Mouse (Mus musculus) limb, embryonic 13.5 days (tissue): ENCODE measurements at regions not wholly inside any gene's neighbourhood (a gene's known extent, or its start where the extent isn't known, plus 50 kb on each side); places are given as distances from the start of the nearest gene placed in this dataset.

Source experiments
- ATAC-seq: fragments of 200-750 bp; cut with Nextera tagmentation; 2 replicates; pipeline ENCODE4 v1.8.0; 2017; ENCODE audit warnings: low read depth, moderate number of reproducible peaks, moderate TSS enrichment; ENCODE audit not compliant: low FRiP score
- H3K27ac ChIP-seq: fragments of 300-500 bp; sonication (generic); 2 replicates; pipeline ENCODE4 v1.5.1; 2015; ENCODE audit warnings: inconsistent platforms, mild to moderate bottlenecking, moderate library complexity
- H3K27me3 ChIP-seq: fragments of 300-500 bp; sonication (generic); 2 replicates; pipeline ENCODE4 v1.6.1; 2015; ENCODE audit warnings: mild to moderate bottlenecking, inconsistent platforms
- H3K36me3 ChIP-seq: fragments of 300-500 bp; sonication (generic); 2 replicates; pipeline ENCODE4 v1.6.1; 2015; ENCODE audit warnings: inconsistent platforms, mild to moderate bottlenecking, moderate library complexity
- H3K4me1 ChIP-seq: fragments of 300-500 bp; sonication (generic); 2 replicates; pipeline ENCODE4 v1.6.1; 2015; ENCODE audit warnings: inconsistent platforms
- H3K4me2 ChIP-seq: fragments of 300-500 bp; sonication (generic); replicated peaks from 2 replicates; pipeline ENCODE4 v1.6.1; 2015; ENCODE audit warnings: inconsistent platforms, mild to moderate bottlenecking, moderate library complexity
- H3K4me3 ChIP-seq: fragments of 300-500 bp; sonication (generic); 2 replicates; pipeline ENCODE4 v1.5.1; 2015; ENCODE audit warnings: moderate library complexity, mild to moderate bottlenecking, inconsistent platforms
- H3K9ac ChIP-seq: fragments of 300-500 bp; sonication (generic); 2 replicates; pipeline ENCODE4 v1.6.1; 2015; ENCODE audit warnings: mild to moderate bottlenecking, inconsistent platforms
- H3K9me3 ChIP-seq: fragments of 300-500 bp; sonication (generic); 2 replicates; pipeline ENCODE4 v1.6.1; 2016; ENCODE audit warnings: inconsistent platforms
- WGBS: fragments of 180-500 bp; shearing (Covaris S2); methylation state at CpG from one replicate; pipeline ENCODE4 v1.1.7; 2015; 5-methylcytosine and 5-hydroxymethylcytosine counted together

DNA sequence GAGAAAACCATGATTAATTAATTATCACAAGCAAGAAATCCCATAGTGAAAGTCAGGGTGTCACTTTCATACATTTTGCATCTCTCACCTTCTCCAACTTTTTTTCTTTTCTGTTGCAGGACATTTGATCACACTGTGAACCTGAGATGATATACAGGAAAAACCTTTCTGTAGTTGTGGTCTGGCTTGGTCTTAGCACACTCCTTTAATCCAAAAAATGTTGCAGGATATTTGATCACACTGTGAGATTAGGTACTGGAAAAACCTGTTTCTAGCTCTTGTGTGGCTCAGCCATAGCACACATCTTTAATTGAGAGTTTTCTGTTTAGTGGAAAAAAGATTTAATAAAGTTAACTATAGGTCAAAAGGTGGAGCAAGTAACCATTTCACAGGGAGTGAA is 645.6 kb upstream of the Zfp804a start:
- Histone ChIP-seq H3K36me3 (no peaks in the 10 kb centered on the region), H3K27me3 (no peaks in the 10 kb centered on the region), H3K9me3 (no peaks in the 10 kb centered on the region), H3K4me3 (no peak overlapping the region), H3K4me1 (no peaks in the 10 kb centered on the region), H3K9ac (no peak overlapping the region), H3K4me2 (no peak overlapping the region), H3K27ac (no peak overlapping the region)
- no peak for ATAC-seq

- Histone ChIP-seq H3K9ac (no peak overlapping the region), H3K4me1 (no peaks in the 10 kb centered on the region), H3K4me3 (no peak overlapping the region), H3K36me3 (no peaks in the 10 kb centered on the region), H3K27ac (no peak overlapping the region; the same call in 1 of the 2 replicates), H3K9me3 (no peaks in the 10 kb centered on the region), H3K27me3 (no peaks in the 10 kb centered on the region), H3K4me2 (0 out of 2 replicates have a peak overlapping the region, but pooled peaks have one; percentile 16)
- ATAC-seq: peak; percentile 85
- 20% methylated on average over 3 of the region's 3 CpGs for WGBS
These were observed 641.3 kb upstream of the Zfp804a start for GRCm38 (mm10) chr2:81411751-81412150.

- no peak overlapping the region for H3K4me2 ChIP-seq
- H3K4me1 ChIP-seq: no peaks in the 10 kb centered on the region
- no peaks in the 10 kb centered on the region for H3K9me3 ChIP-seq
- H3K27ac ChIP-seq: no peak overlapping the region
- no peaks in the 10 kb centered on the region for H3K36me3 ChIP-seq
- no peak overlapping the region for H3K9ac ChIP-seq
- ATAC-seq: no peak
- H3K27me3 ChIP-seq: no peaks in the 10 kb centered on the region
- 96% methylated on average over 4 of the region's 4 CpGs for WGBS
- no peak overlapping the region for H3K4me3 ChIP-seq
These were observed 621.6 kb upstream of the Zfp804a start for GRCm38 (mm10) chr2:81431411-81431810.

GRCm38 (mm10) chr2:81439082-81439481 is 613.9 kb upstream of the Zfp804a start:
- WGBS: 84% methylated on average over 11 of the region's 11 CpGs
- ATAC-seq: no peak

DNA sequence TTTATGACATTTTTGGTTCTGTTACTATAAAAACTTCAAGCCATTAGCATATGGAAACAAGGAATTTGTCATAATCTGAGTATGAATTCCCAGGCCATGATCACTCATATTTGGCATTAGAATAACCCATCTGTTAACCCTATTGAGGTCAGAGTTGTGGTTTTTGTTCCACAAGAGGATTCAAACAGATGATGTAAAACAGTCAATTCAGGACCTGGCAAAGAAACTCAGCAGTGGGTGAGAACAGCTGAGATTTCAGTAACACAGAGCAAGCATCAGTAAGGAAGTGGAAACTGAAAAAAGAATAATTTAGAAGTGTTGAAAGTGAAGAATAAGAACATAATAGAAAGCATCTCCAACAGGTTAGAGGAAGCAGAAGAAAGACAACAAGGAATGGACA is 612.1 kb upstream of the Zfp804a start:
- Histone ChIP-seq H3K9ac (no peak overlapping the region), H3K27me3 (no peaks in the 10 kb centered on the region), H3K4me2 (no peak overlapping the region), H3K9me3 (no peaks in the 10 kb centered on the region), H3K4me3 (no peak overlapping the region), H3K36me3 (no peaks in the 10 kb centered on the region), H3K27ac (no peak overlapping the region), H3K4me1 (no peaks in the 10 kb centered on the region)
- no peak for ATAC-seq

More at GRCm38 (mm10) chr2:81439082-81439481, 613.9 kb upstream of the Zfp804a start:
- H3K4me2 ChIP-seq: no peak overlapping the region
- H3K4me1 ChIP-seq: no peaks in the 10 kb centered on the region
- no peak overlapping the region for H3K27ac ChIP-seq
- H3K4me3 ChIP-seq: no peak overlapping the region
- H3K36me3 ChIP-seq: no peaks in the 10 kb centered on the region
- H3K27me3 ChIP-seq: no peaks in the 10 kb centered on the region
- H3K9me3 ChIP-seq: no peaks in the 10 kb centered on the region
- H3K9ac ChIP-seq: no peak overlapping the region

GRCm38 (mm10) chr2:81450514-81450913 is 602.5 kb upstream of the Zfp804a start:
- H3K4me2 ChIP-seq: no peak overlapping the region
- H3K4me3 ChIP-seq: no peak overlapping the region
- no peak for ATAC-seq
- H3K36me3 ChIP-seq: no peaks in the 10 kb centered on the region
- no peak overlapping the region for H3K27ac ChIP-seq
- no peaks in the 10 kb centered on the region for H3K9me3 ChIP-seq
- H3K4me1 ChIP-seq: no peaks in the 10 kb centered on the region
- H3K9ac ChIP-seq: no peak overlapping the region
- no peaks in the 10 kb centered on the region for H3K27me3 ChIP-seq
- WGBS: 83% methylated on average over 1 of the region's 1 CpGs

- Histone ChIP-seq H3K36me3 (no peaks in the 10 kb centered on the region), H3K4me1 (no peaks in the 10 kb centered on the region), H3K9ac (no peak overlapping the region), H3K4me3 (no peak overlapping the region), H3K27me3 (no peaks in the 10 kb centered on the region), H3K9me3 (no peaks in the 10 kb centered on the region), H3K4me2 (no peak overlapping the region), H3K27ac (no peak overlapping the region)
- 44% methylated on average over 2 of the region's 2 CpGs for WGBS
- ATAC-seq: no peak
These were observed 564.2 kb upstream of the Zfp804a start for GRCm38 (mm10) chr2:81488821-81489220.

DNA sequence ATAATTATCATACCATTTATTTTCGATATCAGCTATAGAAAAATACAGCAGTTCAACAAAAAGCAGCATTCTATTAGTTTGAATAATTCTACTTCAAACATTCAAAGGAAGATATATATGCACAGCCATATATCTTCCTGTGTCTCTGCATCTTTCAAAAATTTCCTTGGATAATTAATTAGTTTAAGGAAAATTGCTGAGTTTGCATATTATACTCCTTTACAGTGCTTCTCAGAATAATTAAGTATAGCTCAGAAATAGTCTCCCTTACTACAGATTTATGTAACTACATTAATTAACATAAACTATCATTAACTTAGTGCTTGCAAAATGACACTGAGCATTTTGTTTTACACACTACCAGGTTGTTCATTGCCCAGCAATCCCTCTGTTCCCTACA is 546.0 kb upstream of the Zfp804a start:
- Histone ChIP-seq H3K27me3 (no peaks in the 10 kb centered on the region), H3K4me2 (no peak overlapping the region), H3K4me3 (no peak overlapping the region), H3K27ac (no peak overlapping the region), H3K4me1 (no peaks in the 10 kb centered on the region), H3K9ac (no peak overlapping the region), H3K9me3 (no peaks in the 10 kb centered on the region; the same call in 1 of the 2 replicates), H3K36me3 (no peaks in the 10 kb centered on the region)
- no peak for ATAC-seq
- 94% methylated on average over 1 of the region's 1 CpGs for WGBS

- 84% methylated on average over 4 of the region's 4 CpGs for WGBS
- no peak overlapping the region for H3K27ac ChIP-seq
- no peak for ATAC-seq
These were observed 539.9 kb upstream of the Zfp804a start for GRCm38 (mm10) chr2:81513030-81513579.

GRCm38 (mm10) chr2:81538111-81538510 is 514.9 kb upstream of the Zfp804a start:
- Histone ChIP-seq H3K4me3 (no peak overlapping the region), H3K4me2 (no peak overlapping the region), H3K9me3 (no peaks in the 10 kb centered on the region), H3K27me3 (no peaks in the 10 kb centered on the region), H3K9ac (no peak overlapping the region), H3K36me3 (no peaks in the 10 kb centered on the region), H3K4me1 (no peaks in the 10 kb centered on the region), H3K27ac (no peak overlapping the region)
- WGBS: 79% methylated on average over 2 of the region's 2 CpGs
- no peak for ATAC-seq

More at GRCm38 (mm10) chr2:81513030-81513579, 539.9 kb upstream of the Zfp804a start:
- no peak overlapping the region for H3K9ac ChIP-seq
- no peaks in the 10 kb centered on the region for H3K4me1 ChIP-seq
- no peak overlapping the region for H3K4me3 ChIP-seq
- no peaks in the 10 kb centered on the region for H3K36me3 ChIP-seq
- H3K9me3 ChIP-seq: no peaks in the 10 kb centered on the region
- H3K4me2 ChIP-seq: no peak overlapping the region
- no peaks in the 10 kb centered on the region for H3K27me3 ChIP-seq

DNA sequence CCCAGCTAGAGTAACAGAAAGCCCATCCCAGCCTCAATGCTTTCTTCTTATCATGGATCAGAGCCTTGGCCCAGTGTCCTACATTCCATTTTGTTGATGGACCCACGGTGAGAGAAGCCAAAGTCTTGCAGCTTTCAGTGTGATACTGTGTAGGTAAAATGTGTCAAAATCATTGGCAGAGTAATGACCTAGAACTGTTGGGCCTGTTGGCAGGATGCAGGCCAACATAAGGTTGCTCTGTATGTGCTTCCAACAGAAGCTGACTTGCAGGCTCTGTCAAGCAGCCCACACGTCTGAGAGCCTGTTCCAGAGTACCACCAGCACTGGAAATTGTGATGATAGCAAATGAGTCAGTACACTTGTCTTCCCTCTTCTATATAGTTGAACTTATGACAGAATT is 503.9 kb upstream of the Zfp804a start:
- Histone ChIP-seq H3K4me3 (no peak overlapping the region), H3K36me3 (no peaks in the 10 kb centered on the region), H3K9ac (no peak overlapping the region), H3K27me3 (no peaks in the 10 kb centered on the region), H3K4me2 (no peak overlapping the region), H3K9me3 (no peaks in the 10 kb centered on the region), H3K4me1 (no peaks in the 10 kb centered on the region), H3K27ac (no peak overlapping the region)
- WGBS: 74% methylated on average over 2 of the region's 2 CpGs
- ATAC-seq: no peak

- Histone ChIP-seq H3K4me1 (no peaks in the 10 kb centered on the region), H3K27ac (no peak overlapping the region), H3K4me3 (no peak overlapping the region), H3K36me3 (no peaks in the 10 kb centered on the region), H3K27me3 (no peaks in the 10 kb centered on the region), H3K9ac (no peak overlapping the region), H3K9me3 (no peaks in the 10 kb centered on the region), H3K4me2 (no peak overlapping the region)
- ATAC-seq: no peak
- 63% methylated on average over 3 of the region's 3 CpGs for WGBS
These were observed 470.9 kb upstream of the Zfp804a start for GRCm38 (mm10) chr2:81582111-81582510.
